Mouse (Mus musculus) v-Abl transformed pro-B cells (cell line): ENCODE data around the gene Nhsl2.
"Not testable (repeated sequence)": the region's sequence is repeated elsewhere in the genome, so short reads cannot be mapped to it uniquely, and the experiment has no call there.

Experiments
- in situ Hi-C, 2 experiments: fragments of 400-800 bp; cut with MboI; formaldehyde crosslinking; loops; one replicate each; pipeline ENCODE4 v1.15.1; 2025; ENCODE audit not compliant: unreplicated experiment in 2 of 2

The Nhsl2 gene

GRCm38 (mm10) chrX:101849281-101849821 is at the start of gene Nhsl2:
Gene Nhsl2 (plus strand): TSS chrX:101849385.
- in situ Hi-C loops, result no loop called here

- in situ Hi-C loops, result loop anchor here (5.0 kb wide), 1 partner anchor 137 kb away; no protein-coding TSS in a partner anchor
These were observed 43.7 kb upstream of the Nhsl2 start for GRCm38 (mm10) chrX:101805512-101805911.

- in situ Hi-C loops, result no loop called here
These were observed 37.4 kb upstream of the Nhsl2 start for GRCm38 (mm10) chrX:101811750-101812149.

GRCm38 (mm10) chrX:101819163-101819562 is 30.0 kb upstream of the Nhsl2 start:
- in situ Hi-C loops, result no loop called here

- in situ Hi-C loops, result not testable (repeated sequence)
These were observed 29.2 kb upstream of the Nhsl2 start for GRCm38 (mm10) chrX:101819980-101820379.

GRCm38 (mm10) chrX:101847191-101847795 is 1.9 kb upstream of the Nhsl2 start:
- in situ Hi-C loops, result no loop called here

- in situ Hi-C loops, result no loop called here
These were observed 841 bp downstream of the Nhsl2 start for GRCm38 (mm10) chrX:101849901-101850551.

GRCm38 (mm10) chrX:101851566-101852354 is 2.6 kb downstream of the Nhsl2 start:
- in situ Hi-C loops, result no loop called here

GRCm38 (mm10) chrX:101863666-101864378 is 14.6 kb downstream of the Nhsl2 start:
- in situ Hi-C loops, result no loop called here

- in situ Hi-C loops, result no loop called here
These were observed 15.6 kb downstream of the Nhsl2 start for GRCm38 (mm10) chrX:101864788-101865187.

GRCm38 (mm10) chrX:101874147-101874546 is 25.0 kb downstream of the Nhsl2 start:
- in situ Hi-C loops, result no loop called here

GRCm38 (mm10) chrX:101874901-101875300 is 25.7 kb downstream of the Nhsl2 start:
- in situ Hi-C loops, result no loop called here

GRCm38 (mm10) chrX:101876136-101876535 is 27.0 kb downstream of the Nhsl2 start:
- in situ Hi-C loops, result no loop called here

- in situ Hi-C loops, result no loop called here
These were observed 28.7 kb downstream of the Nhsl2 start for GRCm38 (mm10) chrX:101877840-101878239.

- in situ Hi-C loops, result no loop called here
These were observed 29.4 kb downstream of the Nhsl2 start for GRCm38 (mm10) chrX:101878546-101878945.

- in situ Hi-C loops, result no loop called here
These were observed 33.1 kb downstream of the Nhsl2 start for GRCm38 (mm10) chrX:101882141-101882751.

GRCm38 (mm10) chrX:101889384-101889783 is 40.2 kb downstream of the Nhsl2 start:
- in situ Hi-C loops, result no loop called here

GRCm38 (mm10) chrX:101889813-101890469 is 40.8 kb downstream of the Nhsl2 start:
- in situ Hi-C loops, result no loop called here

- in situ Hi-C loops, result no loop called here
These were observed 44.6 kb downstream of the Nhsl2 start for GRCm38 (mm10) chrX:101893796-101894195.

GRCm38 (mm10) chrX:101898341-101898740 is 49.2 kb downstream of the Nhsl2 start:
- in situ Hi-C loops, result no loop called here
